Mouse (Mus musculus) C2C12 (cell line): ENCODE results near the gene Cttnbp2nl. TPM values are rescaled to one million over a fixed set of nuclear protein-coding genes. Genes with fewer than 3 reads are reported as not detected.
A peak's percentile ranks its signal among the peaks of the same experiment; 100 is the strongest.

ENCODE experiments used
- H3K27me3 ChIP-seq: one replicate; pipeline ENCODE4 v1.6.1; 2011; ENCODE audit not compliant: control insufficient read depth, insufficient read depth, insufficient read length
- H3K36me3 ChIP-seq: one replicate; pipeline ENCODE4 v1.6.1; 2011; ENCODE audit not compliant: control insufficient read depth, insufficient read depth
- H3K4me3 ChIP-seq: one replicate; pipeline ENCODE4 v1.5.1; 2011; ENCODE audit warnings: mild to moderate bottlenecking, control low read depth; ENCODE audit not compliant: poor library complexity, insufficient read depth, severe bottlenecking
- H3K79me2 ChIP-seq: one replicate; pipeline ENCODE4 v1.6.1; 2011; ENCODE audit not compliant: control insufficient read depth, insufficient read depth
- H3K79me3 ChIP-seq: one replicate; pipeline ENCODE4 v1.6.1; 2011; ENCODE audit warnings: low read depth, control low read depth
- H3ac ChIP-seq: one replicate; pipeline ENCODE3; 2011; ENCODE audit warnings: low read depth; ENCODE audit not compliant: control insufficient read depth, insufficient read length
- CEBPB ChIP-seq: IDR thresholded peaks from one replicate; pipeline ENCODE4 v1.6.1; 2011; ENCODE audit warnings: low read depth, mild to moderate bottlenecking, control low read depth, moderate library complexity
- CTCF ChIP-seq: IDR thresholded peaks from one replicate; pipeline ENCODE4 v1.5.1; 2011; ENCODE audit not compliant: control insufficient read depth, insufficient read depth, insufficient read length
- FOSL1 ChIP-seq: IDR thresholded peaks from one replicate; pipeline ENCODE4 v1.8.0; 2011; ENCODE audit warnings: mild to moderate bottlenecking, low read length; ENCODE audit not compliant: poor library complexity, insufficient read depth, severe bottlenecking
- MAX ChIP-seq: IDR thresholded peaks from one replicate; pipeline ENCODE4 v1.6.1; 2011; ENCODE audit warnings: mild to moderate bottlenecking, control low read depth
- MYOD1 ChIP-seq: IDR thresholded peaks from one replicate; pipeline ENCODE4 v1.6.1; 2011; ENCODE audit warnings: low read depth; ENCODE audit not compliant: control insufficient read depth, insufficient read length
- MYOG ChIP-seq: IDR thresholded peaks from one replicate; pipeline ENCODE4 v1.6.1; 2011; ENCODE audit not compliant: control insufficient read depth, insufficient read length; ENCODE audit errors: extremely low read depth
- USF1 ChIP-seq: IDR thresholded peaks from one replicate; pipeline ENCODE4 v1.6.1; 2011; ENCODE audit warnings: low read depth, mild to moderate bottlenecking, control low read depth, moderate library complexity
- long read RNA-seq, 2 experiments: library from polyadenylated mRNA; unstranded; transcript quantifications; one replicate each; pipeline ENCODE4 v2.0.0; 2019 to 2020
- polyA plus RNA-seq: library from polyadenylated mRNA; unstranded; fragments of >200 nt; fragmentation: generic; extraction: Trizol; gene quantifications from one replicate; pipeline ENCODE4 v1.2.1, GENCODE M21; 2012; ENCODE audit warnings: missing spikeins

The Cttnbp2nl gene
- 11.2 TPM for polyA plus RNA-seq
- long read RNA-seq, experiment 1, full-length matches to known transcripts, result 6 of 13 reads
- long read RNA-seq, experiment 1, partial matches to known transcripts, result 2 of 13 reads
- long read RNA-seq, experiment 1, other reads (novel, unspliced or antisense), result 5 of 13 reads
- long read RNA-seq, experiment 2, full-length matches to known transcripts, result 50 of 71 reads
- long read RNA-seq, experiment 2, partial matches to known transcripts, result 8 of 71 reads
- long read RNA-seq, experiment 2, other reads (novel, unspliced or antisense), result 13 of 71 reads

DNA sequence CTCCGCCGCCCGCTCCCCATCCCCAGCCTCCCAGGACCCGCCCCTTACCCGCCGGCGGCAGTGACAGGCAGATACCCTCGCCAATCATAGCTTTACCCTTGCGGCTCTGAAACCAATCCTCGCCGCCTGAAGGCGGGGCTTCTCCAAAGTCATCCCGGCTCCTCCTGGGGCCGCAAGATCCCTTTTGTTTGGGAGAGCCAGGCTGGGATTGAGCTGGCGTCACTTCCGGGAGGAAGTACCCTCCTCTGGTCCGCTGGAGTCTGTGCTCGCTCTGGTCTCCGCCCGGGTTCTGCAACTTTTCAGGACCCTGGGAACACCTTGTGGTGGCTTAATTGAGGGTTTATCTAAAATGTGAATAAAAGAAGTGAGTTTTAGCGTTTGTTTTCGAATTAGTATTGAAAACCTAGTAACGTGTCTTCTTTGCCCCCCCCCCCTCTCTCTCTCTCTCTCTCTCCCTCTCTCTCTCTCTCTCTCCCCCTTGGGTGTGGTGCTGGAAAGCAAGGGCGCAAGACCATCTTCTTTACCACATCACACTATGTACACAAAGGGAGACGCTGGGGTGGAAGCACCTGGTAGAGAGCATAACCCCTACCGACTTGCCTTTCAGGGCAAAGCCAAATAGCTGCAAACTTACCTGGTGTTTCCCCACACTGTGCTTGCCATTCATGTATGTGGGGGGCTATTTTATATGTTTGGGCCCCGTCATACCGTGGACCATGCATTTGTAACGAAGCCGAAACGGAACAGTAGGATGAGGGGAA, at the start of gene Cttnbp2nl:
Cttnbp2nl (minus strand) TSS at position 210 of the 761 bp plus-strand sequence.
- H3K36me3 ChIP-seq, result no peaks in the 10 kb centered on the region
- peaks cover 46% of the 10 kb centered on the region for H3K79me2 ChIP-seq
- TF ChIP-seq CEBPB (no peak), CTCF (no peak), MAX (no peak), USF1 (no peak), FOSL1 (no peak), MYOD1 (no peak), MYOG (no peak)
- peak within 1 kb of the TSS; percentile 84 for H3ac ChIP-seq
- peak within 1 kb of the TSS; percentile 92 for H3K4me3 ChIP-seq
- H3K27me3 ChIP-seq, result no peaks in the 10 kb centered on the region
- peaks cover 41% of the 10 kb centered on the region for H3K79me3 ChIP-seq

DNA sequence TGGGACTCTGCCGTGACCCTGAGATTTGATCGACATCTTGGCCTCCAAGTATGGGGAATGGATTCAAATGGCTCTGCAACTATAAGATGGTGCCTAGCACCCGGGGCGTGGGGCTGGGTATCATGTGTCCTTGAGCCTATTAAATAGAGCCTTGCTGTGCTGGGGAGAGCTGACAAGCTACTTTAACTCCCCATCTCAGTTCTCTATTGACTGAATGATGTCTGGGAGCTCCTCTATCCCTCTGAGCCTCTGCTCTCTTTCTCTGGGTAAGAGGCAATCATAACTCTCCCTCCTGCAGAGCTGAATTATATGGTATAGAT, 47.3 kb upstream of the Cttnbp2nl start:
- no peaks in the 10 kb centered on the region for H3K79me2 ChIP-seq
- H3K79me3 ChIP-seq, result no peaks in the 10 kb centered on the region
- TF ChIP-seq MYOD1 (no peak), MAX (no peak), FOSL1 (no peak), MYOG (no peak), CEBPB (no peak), USF1 (no peak), CTCF (no peak)
- H3K36me3 ChIP-seq, result no peaks in the 10 kb centered on the region
- H3K4me3 ChIP-seq, result no peak overlapping the region
- H3ac ChIP-seq, result no peak overlapping the region
- H3K27me3 ChIP-seq, result peaks cover 11% of the 10 kb centered on the region

DNA sequence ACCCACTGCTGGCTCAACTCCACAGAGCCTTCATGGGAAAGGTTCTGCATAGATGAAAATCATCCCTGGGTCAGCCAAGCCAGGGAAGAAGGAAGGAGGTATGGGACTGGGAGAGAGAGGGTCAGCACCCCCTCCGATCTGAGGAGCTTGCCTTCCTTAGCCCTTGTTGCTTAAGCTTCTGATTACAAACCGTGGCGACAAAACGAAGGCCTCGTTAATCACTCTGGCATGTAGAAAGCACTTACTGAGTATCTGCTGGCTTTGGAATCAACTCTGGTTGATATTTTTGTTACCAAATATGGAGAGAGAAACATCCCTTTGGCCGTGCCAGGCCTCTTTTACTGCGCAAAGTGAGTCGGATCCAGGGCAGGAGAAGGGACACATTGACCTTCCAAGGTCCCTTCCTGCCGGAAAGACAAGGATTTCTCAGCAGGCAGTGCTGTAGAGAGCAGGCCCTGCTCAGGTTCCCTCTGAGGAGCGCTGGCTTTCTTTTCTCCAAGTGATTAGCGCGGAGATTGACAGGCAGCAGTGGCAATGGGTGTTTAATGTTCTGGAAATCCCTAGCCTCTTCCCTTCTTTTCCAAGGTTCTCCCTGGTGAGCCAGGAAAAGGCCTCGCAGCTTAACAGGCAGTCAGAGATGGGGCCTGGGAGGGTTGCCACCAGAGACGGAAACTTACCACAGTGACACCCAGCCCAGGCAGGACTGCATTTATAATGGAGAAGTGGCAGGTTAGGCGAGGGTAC, 46.8 kb upstream of the Cttnbp2nl start:
- Histone ChIP-seq H3K27me3 (peaks cover 11% of the 10 kb centered on the region), H3K79me3 (no peaks in the 10 kb centered on the region), H3ac (no peak overlapping the region), H3K4me3 (no peak overlapping the region), H3K79me2 (no peaks in the 10 kb centered on the region), H3K36me3 (no peaks in the 10 kb centered on the region)
- TF ChIP-seq MYOD1 (no peak), CTCF (no peak), USF1 (no peak), FOSL1 (no peak), MYOG (no peak), MAX (no peak), CEBPB (no peak)

DNA sequence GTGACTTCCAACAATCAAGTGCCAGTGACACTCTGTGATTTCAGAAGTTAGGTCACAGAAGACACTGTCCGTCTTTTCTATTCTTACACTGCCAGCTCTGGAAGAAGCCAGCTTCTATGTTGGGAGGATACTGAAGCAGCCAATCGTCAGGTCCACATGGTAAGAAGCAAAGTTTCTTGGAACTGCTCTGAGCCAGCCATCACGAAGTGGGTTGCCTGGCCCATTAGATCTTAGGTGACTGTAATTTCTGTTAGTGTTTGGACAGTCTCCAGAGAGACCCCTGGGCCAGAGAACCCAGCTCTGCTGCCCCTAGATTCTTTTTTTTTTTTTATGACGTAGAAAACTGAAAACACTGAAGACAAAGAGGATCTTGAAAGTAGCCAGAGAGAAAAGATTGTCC, 44.6 kb upstream of the Cttnbp2nl start:
- no peaks in the 10 kb centered on the region for H3K36me3 ChIP-seq
- peaks cover 11% of the 10 kb centered on the region for H3K27me3 ChIP-seq
- H3K79me3 ChIP-seq, result no peaks in the 10 kb centered on the region
- H3ac ChIP-seq, result no peak overlapping the region
- TF ChIP-seq MYOG (no peak), CEBPB (no peak), USF1 (no peak), MYOD1 (no peak), FOSL1 (no peak), CTCF (no peak), MAX (no peak)
- no peaks in the 10 kb centered on the region for H3K79me2 ChIP-seq
- no peak overlapping the region for H3K4me3 ChIP-seq

DNA sequence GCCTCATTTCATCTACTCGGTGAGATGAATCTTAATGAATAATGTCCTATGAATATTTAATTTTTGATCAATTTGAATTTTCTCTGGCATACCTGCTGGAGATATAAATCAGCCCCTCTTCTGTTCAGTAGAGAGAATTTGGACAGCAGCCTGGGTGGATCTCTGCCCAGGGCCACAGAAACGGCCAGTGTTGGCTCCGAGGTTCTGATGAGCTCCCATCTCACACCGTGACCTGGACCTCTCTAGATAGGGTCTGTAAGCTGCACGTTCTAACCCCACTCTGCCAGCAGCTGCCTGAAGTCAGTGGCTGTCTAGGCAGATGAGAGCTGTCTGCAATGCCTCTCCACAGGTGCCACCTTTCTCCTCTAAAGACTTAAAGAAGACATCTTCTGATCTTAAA, 42.1 kb upstream of the Cttnbp2nl start:
- no peak overlapping the region for H3ac ChIP-seq
- no peaks in the 10 kb centered on the region for H3K79me2 ChIP-seq
- no peaks in the 10 kb centered on the region for H3K79me3 ChIP-seq
- no peaks in the 10 kb centered on the region for H3K36me3 ChIP-seq
- TF ChIP-seq CEBPB, result no peak
- no peak for TF ChIP-seq USF1
- no peak for TF ChIP-seq MAX
- TF ChIP-seq MYOD1, result no peak
- no peak for TF ChIP-seq CTCF
- TF ChIP-seq MYOG, result no peak
- no peak for TF ChIP-seq FOSL1
- H3K4me3 ChIP-seq, result no peak overlapping the region
- peaks cover 4% of the 10 kb centered on the region for H3K27me3 ChIP-seq
